Mouse (Mus musculus): ENCODE measurements around the gene Pcnx.
"Not testable (repeated sequence)": the region's sequence is repeated elsewhere in the genome, so short reads cannot be mapped to it uniquely, and the experiment has no call there.

DNA sequence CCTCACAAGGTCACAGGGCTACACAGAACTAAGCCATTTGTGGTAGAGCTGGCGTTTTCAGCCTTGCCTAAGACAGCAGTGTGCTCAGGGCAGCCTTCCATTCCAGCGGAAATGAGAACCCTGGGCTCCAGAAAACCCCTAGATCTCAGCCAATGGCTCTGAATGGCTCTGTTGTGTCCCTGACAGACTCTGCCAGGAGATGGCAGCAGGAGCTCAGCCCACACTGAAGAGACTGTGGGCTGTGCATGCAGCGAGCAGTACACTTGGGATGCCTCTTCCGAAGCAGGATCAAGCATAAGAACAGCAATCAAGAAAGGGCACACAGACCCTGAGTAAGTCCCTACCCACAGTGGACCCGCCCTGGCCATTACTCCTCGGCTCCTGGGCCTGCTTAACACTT lies 173.7 kb downstream of the Pcnx start:
- TF ChIP-seq CTCF, POLR2A (IDR thresholded peaks at IDR 0.05; ENCODE audit: insufficient read depth, low read depth, low read length): not testable (repeated sequence)
